8 mouse cellular contexts compared by ENCODE assay signal in genomic region chr16:91546391-91546835, GRCm38 (mm10). TPM values are rescaled to one million over a fixed set of nuclear protein-coding genes. Genes with fewer than 3 reads are reported as not detected.
DNase-seq lines count a peak whose midpoint lies in the region; ATAC-seq and TF ChIP-seq lines count a peak whose summit lies in the region.

No protein-coding gene starts in this region.

- no peaks in the 10 kb centered on the region for H3K9me3 ChIP-seq in embryonic facial prominence, embryonic 12.5 days
- H3K9me3 ChIP-seq in hindbrain, embryonic 14.5 days (ENCODE audit: control insufficient read depth, low read length) = no peaks in the 10 kb centered on the region
- H3K9me3 ChIP-seq in lung, embryonic 14.5 days (ENCODE audit: low read depth, low read length) = no peaks in the 10 kb centered on the region

- TF ChIP-seq CTCF in lung, embryonic 14.5 days (IDR thresholded peaks at IDR 0.05; ENCODE audit: low read depth) = no peak

- H3K27me3 ChIP-seq in embryonic facial prominence, embryonic 12.5 days = no peaks in the 10 kb centered on the region
- H3K27me3 ChIP-seq in hindbrain, embryonic 14.5 days (ENCODE audit: control insufficient read depth, insufficient read depth, low read length) = no peaks in the 10 kb centered on the region
- H3K27me3 ChIP-seq in lung, embryonic 14.5 days (ENCODE audit: insufficient read depth, low read length) = no peaks in the 10 kb centered on the region

- H3K27ac ChIP-seq in embryonic facial prominence, embryonic 12.5 days = no peak overlapping the region
- H3K27ac ChIP-seq in hindbrain, embryonic 14.5 days = peak overlapping the region; percentile 77; the same call in 1 of the 2 replicates
- peak overlapping the region; percentile 81; the same call in 1 of the 2 replicates for H3K27ac ChIP-seq in lung, embryonic 14.5 days (ENCODE audit: low read depth)

- peak; percentile 58 to 67 for DNase-seq in right cerebral cortex, postnatal 10 days (ENCODE audit: low spot score in 2 of 2)
- no peak for DNase-seq in right cerebral cortex, adult 18-20 months
- no peak for DNase-seq in hindbrain, embryonic 14.5 days (ENCODE audit: low spot score)
- DNase-seq in lung, embryonic 14.5 days = peak; percentile 49
- DNase-seq in ovary, adult 18-20 months (ENCODE audit: low spot score) = no peak

- peak overlapping the region; percentile 94 for H3K9ac ChIP-seq in embryonic facial prominence, embryonic 12.5 days
- H3K9ac ChIP-seq in hindbrain, embryonic 14.5 days = peak overlapping the region; percentile 97
- H3K9ac ChIP-seq in lung, embryonic 14.5 days = peak overlapping the region; percentile 95

- no peaks in the 10 kb centered on the region for H3K36me3 ChIP-seq in embryonic facial prominence, embryonic 12.5 days
- H3K36me3 ChIP-seq in hindbrain, embryonic 14.5 days (replicated peaks; ENCODE audit: control insufficient read depth, insufficient read depth) = no peaks in the 10 kb centered on the region
- H3K36me3 ChIP-seq in lung, embryonic 14.5 days (ENCODE audit: insufficient read depth) = no peaks in the 10 kb centered on the region

- ATAC-seq in embryonic facial prominence, embryonic 12.5 days (ENCODE audit: insufficient number of reproducible peaks, insufficient read depth, low FRiP score, low TSS enrichment) = peak; percentile 62; the same call in 1 of the 2 replicates
- ATAC-seq in hindbrain, embryonic 14.5 days (ENCODE audit: low FRiP score) = peak; percentile 28
- peak; percentile 67 for ATAC-seq in lung, embryonic 14.5 days (ENCODE audit: insufficient read depth)
- ATAC-seq in neutrophil, adult 5-6 weeks (ENCODE audit: extremely low read depth, insufficient number of reproducible peaks, low FRiP score, poor library complexity, severe bottlenecking) = peak; percentile 83
- ATAC-seq in megakaryocyte-erythroid progenitor cell, adult 5-6 weeks (replicated peaks; ENCODE audit: low FRiP score, low TSS enrichment, poor library complexity, severe bottlenecking) = no peak

- H3K4me2 ChIP-seq in embryonic facial prominence, embryonic 12.5 days (replicated peaks) = peak overlapping the region; percentile 73
- H3K4me2 ChIP-seq in hindbrain, embryonic 14.5 days (replicated peaks) = peak overlapping the region; percentile 90
- peak overlapping the region; percentile 80 for H3K4me2 ChIP-seq in lung, embryonic 14.5 days

- WGBS in embryonic facial prominence, embryonic 12.5 days = 20% methylated on average over 14 of the region's 14 CpGs
- WGBS in hindbrain, embryonic 14.5 days = 16% methylated on average over 14 of the region's 14 CpGs
- 14% methylated on average over 14 of the region's 14 CpGs for WGBS in lung, embryonic 14.5 days

- H3K4me3 ChIP-seq in embryonic facial prominence, embryonic 12.5 days = peak overlapping the region; percentile 94
- peak overlapping the region; percentile 98 for H3K4me3 ChIP-seq in hindbrain, embryonic 14.5 days (replicated peaks; ENCODE audit: low read length)
- peak overlapping the region; percentile 96 for H3K4me3 ChIP-seq in lung, embryonic 14.5 days (ENCODE audit: low read depth, low read length)

- peaks cover 24% of the 10 kb centered on the region for H3K4me1 ChIP-seq in embryonic facial prominence, embryonic 12.5 days
- H3K4me1 ChIP-seq in hindbrain, embryonic 14.5 days (replicated peaks; ENCODE audit: control insufficient read depth, insufficient read depth, low read length) = peaks cover 24% of the 10 kb centered on the region
- peaks cover 12% of the 10 kb centered on the region for H3K4me1 ChIP-seq in lung, embryonic 14.5 days (ENCODE audit: insufficient read depth)

RNA-seq across cellular contexts. Expression of gene Ifngr2, which starts 0.5 kb away (rescaled TPM):
- 47.5 and 48.9 TPM in 2 replicates for polyA plus RNA-seq in embryonic facial prominence, embryonic 12.5 days (2016; fragmentation: Nextera tagmentation; extraction: Ambion mirVana)
- 106 and 114 TPM in 2 replicates for polyA plus RNA-seq in hindbrain, embryonic 14.5 days (2014; fragmentation: Nextera tagmentation; extraction: Ambion mirVana)
- polyA plus RNA-seq in lung, embryonic 14.5 days (2014; fragmentation: Nextera tagmentation; extraction: Ambion mirVana) = 47.7 and 52.1 TPM in 2 replicates
- 58.2 and 72.7 TPM in 2 replicates for total RNA-seq in neutrophil, adult 5-6 weeks (2017)
- total RNA-seq in megakaryocyte-erythroid progenitor cell, adult 5-6 weeks (2014; fragmentation: Nextera tagmentation) = 7.2 and 8.7 TPM in 2 replicates
- total RNA-seq in megakaryocyte-erythroid progenitor cell, adult 5-6 weeks (2017) = 5.4 and 6.7 TPM in 2 replicates

RNA-seq across cellular contexts. Expression of gene Tmem50b, which starts 51.2 kb away (rescaled TPM):
- 31.2 and 31.4 TPM in 2 replicates for polyA plus RNA-seq in embryonic facial prominence, embryonic 12.5 days (2016; fragmentation: Nextera tagmentation; extraction: Ambion mirVana)
- polyA plus RNA-seq in hindbrain, embryonic 14.5 days (2014; fragmentation: Nextera tagmentation; extraction: Ambion mirVana) = 106 and 127 TPM in 2 replicates
- 33.1 and 37.2 TPM in 2 replicates for polyA plus RNA-seq in lung, embryonic 14.5 days (2014; fragmentation: Nextera tagmentation; extraction: Ambion mirVana)
- total RNA-seq in neutrophil, adult 5-6 weeks (2017) = 81.5 and 86.4 TPM in 2 replicates
- total RNA-seq in megakaryocyte-erythroid progenitor cell, adult 5-6 weeks (2014; fragmentation: Nextera tagmentation) = 2.1 and 5.1 TPM in 2 replicates
- total RNA-seq in megakaryocyte-erythroid progenitor cell, adult 5-6 weeks (2017) = 0.38 and 2.9 TPM in 2 replicates

Comparison
In these comparisons a context has a peak if more than half of its experiments do, and no peak if none do; other contexts are left out.
1. DNase-seq: peak in right cerebral cortex, postnatal 10 days (2 of 2) and lung, embryonic 14.5 days (single experiment); none in right cerebral cortex, adult 18-20 months (single experiment), hindbrain, embryonic 14.5 days (single experiment) and ovary, adult 18-20 months (single experiment).
2. Peak in every context shown above with its lines, with median percentiles within 50 percentile points of each other: H3K4me2 ChIP-seq, H3K4me3 ChIP-seq and H3K9ac ChIP-seq.